Mouse (Mus musculus): ENCODE measurements around the gene 9030025P20Rik.
"Not testable (repeated sequence)": the region's sequence is repeated elsewhere in the genome, so short reads cannot be mapped to it uniquely, and the experiment has no call there.

DNA sequence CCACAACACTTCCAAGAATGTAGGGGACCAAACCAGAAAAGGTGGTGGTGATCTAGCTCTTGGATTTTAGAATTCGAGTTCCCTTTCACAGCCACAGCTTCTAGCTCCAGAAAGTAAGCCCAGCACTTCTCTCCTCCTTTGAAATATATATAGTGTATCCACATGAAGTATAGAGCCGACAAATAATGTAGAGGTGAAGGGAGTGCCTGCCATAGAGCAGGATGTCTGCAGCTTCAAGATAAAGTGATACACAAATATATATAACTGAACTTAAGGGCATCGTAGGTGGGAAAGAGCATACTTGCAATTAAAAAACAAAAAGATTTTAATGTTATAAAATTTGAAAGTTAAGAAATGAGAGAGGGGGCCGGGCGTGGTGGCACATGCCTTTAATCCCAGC, 15.9 kb downstream of the 9030025P20Rik start:
- not testable (repeated sequence) for TF ChIP-seq CTCF, POLR2A (IDR thresholded peaks at IDR 0.05; ENCODE audit: insufficient read depth, low read depth, low read length)
